Mouse (Mus musculus) midbrain, embryonic 16.5 days (tissue): ENCODE results near the gene Gramd1a. TPM values are rescaled to one million over a fixed set of nuclear protein-coding genes. Genes with fewer than 3 reads are reported as not detected.

Source experiments
- ATAC-seq: fragments of 200-750 bp; cut with Nextera tagmentation; 2 replicates; pipeline ENCODE4 v1.8.0; 2017; ENCODE audit warnings: moderate TSS enrichment
- H3K27ac ChIP-seq: fragments of 300-500 bp; sonication (generic); 2 replicates; pipeline ENCODE4 v1.5.1; 2014; ENCODE audit warnings: mild to moderate bottlenecking, low read length, mixed read lengths
- H3K27me3 ChIP-seq: fragments of 300-500 bp; sonication (generic); 2 replicates; pipeline ENCODE4 v1.6.1; 2014; ENCODE audit warnings: low read depth, low read length, mixed read lengths; ENCODE audit not compliant: control insufficient read depth, insufficient read depth
- H3K36me3 ChIP-seq: fragments of 300-500 bp; sonication (generic); 2 replicates; pipeline ENCODE4 v1.6.1; 2014; ENCODE audit warnings: mild to moderate bottlenecking, low read length, moderate library complexity, mixed read lengths; ENCODE audit not compliant: control insufficient read depth, insufficient read depth
- H3K4me1 ChIP-seq: fragments of 300-500 bp; sonication (generic); 2 replicates; pipeline ENCODE4 v1.6.1; 2014; ENCODE audit warnings: mild to moderate bottlenecking, low read length, mixed read lengths; ENCODE audit not compliant: control insufficient read depth, insufficient read depth
- H3K4me2 ChIP-seq: fragments of 300-500 bp; sonication (generic); 2 replicates; pipeline ENCODE4 v1.6.1; 2014; ENCODE audit warnings: mild to moderate bottlenecking, low read length, mixed read lengths
- H3K4me3 ChIP-seq: fragments of 300-500 bp; sonication (generic); 2 replicates; pipeline ENCODE4 v1.5.1; 2014; ENCODE audit warnings: low read depth, mild to moderate bottlenecking, low read length, moderate library complexity, mixed read lengths
- H3K9ac ChIP-seq: fragments of 300-500 bp; sonication (generic); 2 replicates; pipeline ENCODE4 v1.6.1; 2014; ENCODE audit warnings: low read depth, low read length, mixed read lengths
- H3K9me3 ChIP-seq: fragments of 300-500 bp; sonication (generic); replicated peaks from 2 replicates; pipeline ENCODE4 v1.6.1; 2014; ENCODE audit warnings: mild to moderate bottlenecking, low read length, mixed read lengths; ENCODE audit not compliant: control insufficient read depth, poor library complexity, severe bottlenecking
- WGBS: fragments of 180-500 bp; shearing (Covaris S2); extraction: QIAGEN DNeasy Blood & Tissue Kit; methylation state at CpG from one replicate; pipeline ENCODE4 v1.1.7; 2014; 5-methylcytosine and 5-hydroxymethylcytosine counted together
- polyA plus RNA-seq: library from polyadenylated mRNA; unstranded; fragments of >200 nt; fragmentation: Nextera tagmentation; extraction: Ambion mirVana; gene quantifications from 2 replicates; pipeline ENCODE4 v1.2.1, GENCODE M21; 2015

Gramd1a gene
- polyA plus RNA-seq, 1 experiment from 2014 or later, result 239 TPM

DNA sequence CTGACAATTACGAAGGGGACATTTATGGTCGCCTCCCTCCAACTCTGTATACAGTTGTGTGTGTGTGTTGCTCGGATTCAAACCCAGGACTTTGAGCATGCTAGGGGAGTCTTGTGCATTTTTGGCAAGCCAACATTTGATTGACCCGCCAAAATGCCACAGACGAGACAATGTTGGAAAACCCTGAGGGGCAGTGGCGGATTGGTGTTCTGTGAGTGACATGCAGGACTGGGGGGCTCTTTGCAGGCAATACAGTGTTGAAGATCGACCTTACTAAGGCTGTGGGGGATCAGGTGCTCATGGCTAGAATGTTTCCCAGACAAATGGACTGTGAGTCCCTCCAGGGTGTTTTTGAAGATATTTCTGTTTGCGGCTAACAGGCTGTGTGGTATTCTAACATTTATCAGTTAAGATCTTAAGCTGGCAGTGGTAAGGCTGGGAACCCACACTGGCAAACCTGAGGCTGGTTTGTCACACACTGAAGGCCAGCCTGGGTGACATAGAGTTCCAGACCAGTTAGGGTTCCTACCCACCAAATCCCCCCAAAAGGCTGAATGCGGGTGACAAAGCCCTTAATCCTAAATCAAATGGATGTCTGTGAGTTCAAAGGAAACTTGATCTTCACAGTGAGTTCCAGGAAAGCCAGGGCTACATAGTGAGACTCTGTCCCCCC is 58.7 kb downstream of the Gramd1a start:
- Histone ChIP-seq H3K9me3 (no peaks in the 10 kb centered on the region), H3K9ac (no peak overlapping the region), H3K27ac (no peak overlapping the region), H3K27me3 (no peaks in the 10 kb centered on the region), H3K4me1 (peaks cover 4% of the 10 kb centered on the region; the same call in 1 of the 2 replicates), H3K36me3 (no peaks in the 10 kb centered on the region), H3K4me2 (no peak overlapping the region), H3K4me3 (no peak overlapping the region)
- ATAC-seq, result no peak
- WGBS, result 71% methylated on average over 9 of the region's 9 CpGs

DNA sequence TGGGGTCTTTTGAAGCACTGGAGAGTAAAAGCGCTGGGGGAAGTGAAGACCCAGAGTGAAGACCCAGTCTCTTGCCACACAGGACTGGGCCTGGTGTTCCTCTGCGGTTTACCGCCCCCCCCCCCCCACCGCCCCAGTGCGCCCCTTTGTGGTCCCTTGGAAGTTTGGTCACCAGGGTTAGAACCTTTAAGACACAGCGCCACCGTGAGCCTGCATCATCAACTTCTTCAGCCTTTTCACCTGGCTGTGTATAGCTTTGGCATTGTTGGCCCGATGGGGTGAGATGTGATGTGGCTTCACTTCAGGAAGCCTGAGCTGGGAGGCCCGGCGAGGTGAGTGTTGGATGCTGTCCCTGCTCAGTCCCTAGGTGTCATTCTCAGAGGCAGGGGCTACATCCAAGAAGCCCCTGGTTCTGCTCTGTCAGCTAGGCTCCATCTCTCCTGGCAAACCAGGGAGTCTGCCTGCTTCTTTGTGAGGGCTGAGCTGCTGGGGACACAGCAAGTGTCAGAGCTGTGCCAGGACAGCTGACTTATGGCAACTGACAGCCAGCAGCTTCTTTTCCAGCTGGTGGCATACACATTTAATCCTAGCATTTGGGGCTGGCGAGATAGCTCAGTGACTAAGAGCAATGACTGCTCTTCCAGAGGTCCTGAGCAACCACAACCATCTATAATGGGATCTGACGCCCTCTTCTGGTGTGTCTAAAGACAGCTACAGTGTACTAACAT is 60.8 kb downstream of the Gramd1a start:
- Histone ChIP-seq H3K9me3 (no peaks in the 10 kb centered on the region), H3K9ac (no peak overlapping the region), H3K36me3 (no peaks in the 10 kb centered on the region), H3K4me3 (no peak overlapping the region), H3K27me3 (no peaks in the 10 kb centered on the region), H3K4me1 (peaks cover 4% of the 10 kb centered on the region; the same call in 1 of the 2 replicates), H3K4me2 (no peak overlapping the region), H3K27ac (no peak overlapping the region)
- ATAC-seq, result no peak
- 24% methylated on average over 11 of the region's 12 CpGs for WGBS

DNA sequence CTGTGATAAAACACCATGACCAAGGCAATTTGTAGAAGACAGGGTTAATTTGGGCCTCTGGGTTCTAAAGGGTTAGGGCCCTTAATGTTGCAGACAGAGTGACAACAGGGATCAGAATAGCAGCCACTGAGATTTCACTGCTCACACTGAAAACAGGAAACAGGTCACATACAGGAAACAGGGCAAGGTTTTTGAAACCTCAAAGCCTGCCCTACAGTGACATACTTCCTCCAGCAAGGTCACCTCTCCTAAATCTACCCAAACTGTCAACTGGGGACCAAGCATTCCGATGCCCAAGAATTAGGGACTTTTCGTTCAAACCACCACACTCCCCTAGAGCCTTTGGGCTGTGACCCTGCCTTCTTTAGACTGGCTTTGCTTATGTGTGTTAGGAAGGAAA is 66.0 kb downstream of the Gramd1a start:
- no peaks in the 10 kb centered on the region for H3K27me3 ChIP-seq
- H3K4me3 ChIP-seq, result no peak overlapping the region
- H3K36me3 ChIP-seq, result no peaks in the 10 kb centered on the region
- ATAC-seq, result no peak
- no peak overlapping the region for H3K4me2 ChIP-seq
- no peak overlapping the region for H3K9ac ChIP-seq
- no peaks in the 10 kb centered on the region for H3K9me3 ChIP-seq
- no peak overlapping the region for H3K27ac ChIP-seq
- no peaks in the 10 kb centered on the region for H3K4me1 ChIP-seq
- 83% methylated on average over 2 of the region's 2 CpGs for WGBS

DNA sequence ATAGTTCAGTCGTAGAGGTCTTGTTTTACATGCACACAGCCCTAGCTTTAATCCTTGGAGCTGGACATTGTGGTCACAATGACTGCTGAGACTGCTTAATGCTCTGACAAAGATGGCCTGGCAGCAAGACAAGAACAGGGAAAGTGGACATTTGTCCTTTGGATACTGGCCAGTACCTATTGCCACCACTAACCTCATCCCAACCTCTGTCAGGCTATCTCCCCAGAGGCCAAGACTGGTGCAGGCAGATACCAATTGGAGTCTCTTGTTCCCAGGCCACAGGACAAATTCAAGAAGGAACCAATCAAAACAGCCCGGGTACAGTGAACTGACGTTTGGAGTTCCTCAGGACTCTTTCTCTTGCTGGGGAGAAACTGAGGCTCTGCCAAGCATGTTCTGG is 67.5 kb downstream of the Gramd1a start:
- 55% methylated on average over 3 of the region's 3 CpGs for WGBS
- Histone ChIP-seq H3K27me3 (no peaks in the 10 kb centered on the region), H3K36me3 (no peaks in the 10 kb centered on the region), H3K4me3 (no peak overlapping the region), H3K9ac (no peak overlapping the region), H3K9me3 (no peaks in the 10 kb centered on the region), H3K4me2 (no peak overlapping the region), H3K27ac (no peak overlapping the region), H3K4me1 (no peaks in the 10 kb centered on the region)
- no peak for ATAC-seq

DNA sequence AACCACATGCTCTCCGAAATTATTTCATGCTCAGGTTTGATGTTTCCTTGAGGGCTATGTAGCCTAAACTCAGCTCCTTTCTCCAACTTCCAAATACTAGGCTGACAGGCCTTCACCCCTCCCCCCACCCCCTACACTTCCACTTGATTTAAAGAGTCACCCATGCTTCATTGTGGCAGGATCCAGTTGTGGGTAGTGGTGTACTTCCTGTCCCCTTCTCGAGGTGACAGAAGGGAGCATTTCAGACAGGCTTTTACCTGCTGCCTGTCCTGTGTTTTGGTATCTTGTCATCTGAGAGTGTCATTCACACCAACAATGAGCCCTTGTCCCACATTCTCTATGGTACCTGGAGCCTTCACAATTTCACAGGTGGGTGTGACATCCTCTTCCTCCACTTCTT is 68.4 kb downstream of the Gramd1a start:
- no peak overlapping the region for H3K4me3 ChIP-seq
- no peak overlapping the region for H3K4me2 ChIP-seq
- H3K4me1 ChIP-seq, result no peaks in the 10 kb centered on the region
- H3K27me3 ChIP-seq, result no peaks in the 10 kb centered on the region
- 83% methylated on average over 2 of the region's 2 CpGs for WGBS
- no peak overlapping the region for H3K27ac ChIP-seq
- no peak overlapping the region for H3K9ac ChIP-seq
- no peak for ATAC-seq
- no peaks in the 10 kb centered on the region for H3K9me3 ChIP-seq
- H3K36me3 ChIP-seq, result no peaks in the 10 kb centered on the region

DNA sequence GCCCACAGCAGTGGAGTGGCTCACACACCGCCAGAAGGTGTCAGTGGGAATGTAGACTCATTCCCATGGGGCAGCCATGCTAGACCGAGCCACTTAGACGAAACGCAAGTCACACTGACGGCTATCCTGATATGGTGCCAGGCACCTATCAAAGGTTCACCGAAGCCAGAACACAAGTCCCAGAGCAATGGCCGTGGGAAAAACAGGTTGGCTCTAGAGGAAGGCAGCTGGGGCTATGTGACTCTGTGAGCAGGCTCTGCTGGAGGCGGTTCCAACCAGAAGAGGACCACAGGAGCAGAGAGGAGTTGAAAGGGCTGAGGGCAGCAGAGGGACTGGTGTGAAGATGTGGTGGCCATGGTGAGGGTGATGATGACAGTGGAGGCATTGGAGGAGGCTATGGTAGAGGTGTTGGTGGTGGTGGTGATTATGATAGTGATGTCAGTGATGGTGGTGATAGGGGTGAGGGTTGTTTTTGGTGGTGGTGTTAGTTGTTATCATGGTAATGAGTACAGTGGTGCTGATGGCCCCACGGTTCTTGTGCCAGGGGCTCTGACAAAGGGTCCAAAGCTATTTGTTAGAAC is 69.4 kb downstream of the Gramd1a start:
- no peak for ATAC-seq
- Histone ChIP-seq H3K27me3 (no peaks in the 10 kb centered on the region), H3K4me3 (no peak overlapping the region), H3K9me3 (no peaks in the 10 kb centered on the region), H3K4me2 (no peak overlapping the region), H3K27ac (no peak overlapping the region), H3K4me1 (no peaks in the 10 kb centered on the region), H3K9ac (no peak overlapping the region), H3K36me3 (no peaks in the 10 kb centered on the region)
- WGBS, result 95% methylated on average over 9 of the region's 9 CpGs

DNA sequence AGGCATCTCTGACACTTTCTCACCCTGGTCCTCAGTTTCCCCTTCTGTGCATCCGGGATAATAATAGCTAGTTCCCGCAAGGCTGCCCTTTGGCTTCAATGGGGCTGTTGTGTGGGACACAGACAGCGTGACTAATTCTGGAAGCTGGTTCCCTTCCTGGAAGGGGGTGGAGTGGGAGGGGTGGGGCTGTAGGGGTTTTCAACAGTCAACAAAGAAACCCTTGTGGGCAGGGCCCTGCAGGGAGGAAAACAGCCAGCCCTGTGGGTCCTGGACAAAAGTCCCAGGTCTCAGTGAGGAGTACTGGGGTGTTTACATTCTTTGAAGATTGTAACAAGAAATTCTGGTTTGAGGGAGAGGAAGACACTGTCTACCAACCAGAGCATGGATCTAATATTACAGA is 70.5 kb downstream of the Gramd1a start:
- no peak overlapping the region for H3K4me3 ChIP-seq
- no peak for ATAC-seq
- no peak overlapping the region for H3K4me2 ChIP-seq
- no peak overlapping the region for H3K27ac ChIP-seq
- no peak overlapping the region for H3K9ac ChIP-seq
- 20% methylated on average over 3 of the region's 3 CpGs for WGBS
- no peaks in the 10 kb centered on the region for H3K9me3 ChIP-seq
- H3K4me1 ChIP-seq, result no peaks in the 10 kb centered on the region
- no peaks in the 10 kb centered on the region for H3K36me3 ChIP-seq
- no peaks in the 10 kb centered on the region for H3K27me3 ChIP-seq

DNA sequence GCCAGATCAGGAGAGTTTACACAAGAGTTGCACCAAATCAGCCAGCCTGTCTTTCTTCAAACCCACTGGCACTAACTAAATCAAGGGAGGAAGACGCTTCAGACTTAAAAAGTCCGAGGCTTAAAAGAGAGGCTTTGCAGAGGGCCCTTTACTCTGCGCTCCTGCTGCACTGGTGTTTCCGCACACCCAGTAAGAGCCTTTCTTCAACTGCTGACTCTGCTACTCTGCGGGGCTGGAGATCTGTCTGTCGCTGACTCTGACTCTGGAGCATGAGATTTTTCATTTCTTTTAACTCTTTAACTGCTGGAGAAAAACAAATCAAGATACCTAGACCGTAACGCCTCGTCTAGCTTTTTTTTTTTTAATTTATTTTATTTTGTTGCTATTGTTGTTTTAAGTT is 71.6 kb downstream of the Gramd1a start:
- H3K27me3 ChIP-seq, result no peaks in the 10 kb centered on the region
- no peak overlapping the region for H3K9ac ChIP-seq
- no peaks in the 10 kb centered on the region for H3K4me1 ChIP-seq
- no peak for ATAC-seq
- H3K4me3 ChIP-seq, result no peak overlapping the region
- H3K4me2 ChIP-seq, result no peak overlapping the region
- no peaks in the 10 kb centered on the region for H3K9me3 ChIP-seq
- 50% methylated on average over 9 of the region's 9 CpGs for WGBS
- no peaks in the 10 kb centered on the region for H3K36me3 ChIP-seq
- no peak overlapping the region for H3K27ac ChIP-seq
